Mouse (Mus musculus): Measurements from ENCODE around the gene Fastk.

Fastk gene

DNA sequence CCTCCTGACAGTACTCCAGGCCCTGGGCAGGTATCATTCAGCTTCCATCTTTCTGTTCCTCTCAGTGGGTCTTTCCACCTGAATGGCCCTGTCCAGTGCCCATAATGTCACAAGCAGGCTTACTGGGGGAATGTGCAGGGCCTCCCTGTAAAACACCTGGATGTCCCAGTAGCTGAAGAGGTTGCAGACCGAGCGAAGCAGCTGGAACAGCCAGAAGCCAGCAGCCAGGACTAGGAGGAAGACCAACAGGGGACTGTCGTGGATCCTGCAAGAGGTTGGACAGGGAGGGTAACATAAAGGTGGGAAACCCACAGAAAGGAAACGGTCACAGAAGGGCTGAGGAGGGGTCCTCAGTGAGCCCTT, 55.4 kb downstream of the Fastk start:
- DNase-seq (ENCODE audit: low spot score), result no peak

DNA sequence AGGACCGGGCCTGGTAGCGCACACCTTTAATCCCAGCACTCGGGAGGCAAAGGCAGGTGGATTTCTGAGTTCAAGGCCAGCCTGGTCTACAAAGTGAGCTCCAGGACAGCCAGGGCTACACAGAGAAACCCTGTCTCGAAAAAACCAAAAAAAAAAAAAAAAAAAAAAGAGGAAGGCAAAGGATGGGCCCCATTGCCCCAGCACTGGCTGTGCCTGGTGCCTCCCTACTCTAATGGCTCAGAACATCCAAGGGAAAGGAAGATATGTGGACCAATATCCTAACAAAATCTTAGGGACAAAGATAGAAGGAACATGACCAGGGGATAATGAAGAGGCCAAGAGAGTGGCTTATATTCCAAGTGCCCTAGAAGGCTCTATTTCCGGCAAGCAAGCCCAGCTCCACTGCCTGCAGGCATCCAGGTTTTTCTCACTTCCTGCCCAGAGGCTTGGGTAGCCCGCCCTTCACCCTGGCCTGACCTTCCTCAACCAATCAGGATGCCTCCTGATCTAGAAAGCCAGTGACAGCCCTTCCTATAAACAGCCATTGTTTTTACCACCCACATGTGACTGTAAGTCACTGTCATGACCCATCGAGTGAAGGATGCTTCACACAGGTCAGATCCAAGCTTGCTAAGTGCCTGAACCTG, 56.0 kb downstream of the Fastk start:
- peak; percentile 32 for DNase-seq (ENCODE audit: low spot score)

All from yolk sac, embryonic 10.5 days (tissue).